Mouse (Mus musculus) liver, embryonic 18 days (tissue): ENCODE measurements around the gene Ndufaf8. TPM values are rescaled to one million over a fixed set of nuclear protein-coding genes. Genes with fewer than 3 reads are reported as not detected.

Experiments
- polyA plus RNA-seq: library from polyadenylated mRNA; depleted of rRNA; stranded (reverse); fragments of >200 nt; gene quantifications from 2 replicates; pipeline ENCODE4 v1.2.3, GENCODE M21; 2012; rRNA removed

The Ndufaf8 gene
- 21.0 and 22.7 TPM in 2 replicates for polyA plus RNA-seq

GRCm38 (mm10) chr11:120098588-120099511 lies at the start of gene Ndufaf8, which contains the start of gene Tepsin:
Gene Ndufaf8, plus strand, starts transcription at chr11:120098928.
Gene Tepsin, minus strand, starts transcription at chr11:120098731.

GRCm38 (mm10) chr11:120086702-120087152 lies 12.0 kb upstream of the Ndufaf8 start, which contains the start of gene Cep131:
Gene Cep131, minus strand, starts transcription at chr11:120086827.

Other genes with a start within 250 kb of the Ndufaf8 start
- gene Chmp6, start 185.5 kb upstream of the Ndufaf8 start, polyA plus RNA-seq, result 12.8 and 13.9 TPM in 2 replicates
- gene Baiap2, start 156.2 kb upstream of the Ndufaf8 start, polyA plus RNA-seq, result 17.0 and 20.5 TPM in 2 replicates
- gene Aatk, start 51.8 kb upstream of the Ndufaf8 start, polyA plus RNA-seq, result 1.0 and 1.6 TPM in 2 replicates
- 3.1 and 4.7 TPM in 2 replicates for gene Cep131, start 12.1 kb upstream of the Ndufaf8 start, polyA plus RNA-seq
- 9.1 and 11.0 TPM in 2 replicates for gene Tepsin, start 197 bp upstream of the Ndufaf8 start, polyA plus RNA-seq
- gene Slc38a10, start 52.4 kb downstream of the Ndufaf8 start, polyA plus RNA-seq, result 27.9 and 32.8 TPM in 2 replicates
- 0.88 and 1.3 TPM in 2 replicates for gene Bahcc1, start 134.0 kb downstream of the Ndufaf8 start, polyA plus RNA-seq
- 247 and 252 TPM in 2 replicates for gene Actg1, start 249.6 kb downstream of the Ndufaf8 start, polyA plus RNA-seq